Mouse (Mus musculus) lung, postnatal 0 days (tissue): ENCODE data around the gene Celsr1. TPM values are rescaled to one million over a fixed set of nuclear protein-coding genes. Genes with fewer than 3 reads are reported as not detected.

ENCODE experiments used
- ATAC-seq: fragments of 200-750 bp; cut with Nextera tagmentation; 2 replicates; pipeline ENCODE4 v1.8.0; 2017; ENCODE audit warnings: moderate library complexity
- DNase-seq: peaks from one replicate; pipeline ENCODE4 v3.0.0-alpha.2; 2016; ENCODE audit warnings: low spot score
- H3K27ac ChIP-seq: fragments of 300-500 bp; sonication (generic); 2 replicates; pipeline ENCODE4 v1.5.1; 2014; ENCODE audit warnings: antibody characterized with exemption, mild to moderate bottlenecking, low read length, mixed read lengths
- H3K27me3 ChIP-seq: fragments of 300-500 bp; sonication (generic); replicated peaks from 2 replicates; pipeline ENCODE4 v1.6.1; 2014; ENCODE audit warnings: low read length, mixed read lengths; ENCODE audit not compliant: insufficient read depth
- H3K36me3 ChIP-seq: fragments of 300-500 bp; sonication (generic); 2 replicates; pipeline ENCODE4 v1.6.1; 2014; ENCODE audit warnings: low read length, mixed read lengths; ENCODE audit not compliant: insufficient read depth
- H3K4me1 ChIP-seq: fragments of 300-500 bp; sonication (generic); 2 replicates; pipeline ENCODE4 v1.6.1; 2014; ENCODE audit warnings: antibody characterized with exemption, low read depth, low read length, mixed read lengths; ENCODE audit not compliant: insufficient read depth
- H3K4me2 ChIP-seq: fragments of 300-500 bp; sonication (generic); replicated peaks from 2 replicates; pipeline ENCODE4 v1.6.1; 2014; ENCODE audit warnings: low read depth, mild to moderate bottlenecking, low read length, moderate library complexity, mixed read lengths
- H3K4me3 ChIP-seq: fragments of 300-500 bp; sonication (generic); 2 replicates; pipeline ENCODE4 v1.5.1; 2014; ENCODE audit warnings: low read depth, low read length
- H3K9ac ChIP-seq: fragments of 300-500 bp; sonication (generic); replicated peaks from 2 replicates; pipeline ENCODE4 v1.6.1; 2014; ENCODE audit warnings: low read depth, mild to moderate bottlenecking
- H3K9me3 ChIP-seq: fragments of 300-500 bp; sonication (generic); 2 replicates; pipeline ENCODE4 v1.6.1; 2016; ENCODE audit warnings: low read length, mixed read lengths
- CTCF ChIP-seq: IDR thresholded peaks from 2 replicates; pipeline ENCODE4 v1.5.1; 2016; ENCODE audit warnings: antibody characterized with exemption, mild to moderate bottlenecking
- EP300 ChIP-seq: IDR thresholded peaks from 2 replicates; pipeline ENCODE4 v1.6.1; 2016; ENCODE audit warnings: antibody characterized with exemption, mild to moderate bottlenecking, control low read depth
- WGBS: fragments of 180-500 bp; shearing (Covaris S2); extraction: QIAGEN DNeasy Blood & Tissue Kit; methylation state at CpG from one replicate; pipeline ENCODE4 v1.1.7; 2014; 5-methylcytosine and 5-hydroxymethylcytosine counted together
- polyA plus RNA-seq: library from polyadenylated mRNA; unstranded; fragments of >200 nt; fragmentation: Nextera tagmentation; extraction: Ambion mirVana; gene quantifications from 2 replicates; pipeline ENCODE4 v1.2.1, GENCODE M21; 2015

The Celsr1 gene
- polyA plus RNA-seq, 1 experiment from 2014 or later = 2.1 TPM

GRCm38 (mm10) chr15:86020008-86020407, 13.6 kb downstream of the Celsr1 start:
- 68% methylated on average over 8 of the region's 8 CpGs for WGBS
- ATAC-seq = peak; percentile 37; the same call in 1 of the 2 replicates
- no peaks in the 10 kb centered on the region for H3K36me3 ChIP-seq
- DNase-seq = no peak
- H3K27ac ChIP-seq = no peak overlapping the region
- no peaks in the 10 kb centered on the region for H3K27me3 ChIP-seq
- no peak overlapping the region for H3K4me2 ChIP-seq
- no peak overlapping the region for H3K9ac ChIP-seq
- H3K4me1 ChIP-seq = peaks cover 2% of the 10 kb centered on the region; the same call in 1 of the 2 replicates
- H3K9me3 ChIP-seq = no peaks in the 10 kb centered on the region
- TF ChIP-seq EP300 (no peak), CTCF (no peak)
- H3K4me3 ChIP-seq = no peak overlapping the region

- no peaks in the 10 kb centered on the region for H3K27me3 ChIP-seq
- H3K36me3 ChIP-seq = no peaks in the 10 kb centered on the region
- no peaks in the 10 kb centered on the region for H3K4me1 ChIP-seq
- no peak overlapping the region for H3K9ac ChIP-seq
- H3K4me2 ChIP-seq = no peak overlapping the region
- no peak for DNase-seq
- no peak overlapping the region for H3K27ac ChIP-seq
- no peak for ATAC-seq
- 95% methylated on average over 5 of the region's 5 CpGs for WGBS
- no peak for TF ChIP-seq EP300
- peak; percentile 38; the same call in 1 of the 2 replicates for TF ChIP-seq CTCF
- no peak overlapping the region for H3K4me3 ChIP-seq
- H3K9me3 ChIP-seq = no peaks in the 10 kb centered on the region
These were observed 14.6 kb downstream of the Celsr1 start for GRCm38 (mm10) chr15:86018753-86019512.

- Histone ChIP-seq H3K4me2 (no peak overlapping the region), H3K27ac (no peak overlapping the region), H3K36me3 (no peaks in the 10 kb centered on the region), H3K4me3 (no peak overlapping the region), H3K27me3 (no peaks in the 10 kb centered on the region), H3K4me1 (no peaks in the 10 kb centered on the region), H3K9ac (no peak overlapping the region), H3K9me3 (no peaks in the 10 kb centered on the region)
- no peak for DNase-seq
- ATAC-seq = no peak
- 92% methylated on average over 6 of the region's 6 CpGs for WGBS
- TF ChIP-seq EP300 (no peak), CTCF (no peak)
These were observed 16.2 kb downstream of the Celsr1 start for GRCm38 (mm10) chr15:86017336-86017735.

GRCm38 (mm10) chr15:86015860-86016541, 17.6 kb downstream of the Celsr1 start:
- DNase-seq = no peak
- 48% methylated on average over 13 of the region's 13 CpGs for WGBS
- no peak overlapping the region for H3K9ac ChIP-seq
- H3K27ac ChIP-seq = no peak overlapping the region
- no peaks in the 10 kb centered on the region for H3K36me3 ChIP-seq
- H3K4me1 ChIP-seq = no peaks in the 10 kb centered on the region
- TF ChIP-seq EP300 (no peak), CTCF (no peak)
- no peaks in the 10 kb centered on the region for H3K9me3 ChIP-seq
- no peak overlapping the region for H3K4me3 ChIP-seq
- no peaks in the 10 kb centered on the region for H3K27me3 ChIP-seq
- ATAC-seq = peak; percentile 20; the same call in 1 of the 2 replicates
- H3K4me2 ChIP-seq = no peak overlapping the region

- ATAC-seq (no peak), DNase-seq (peak; percentile 44)
- Histone ChIP-seq H3K4me1 (no peaks in the 10 kb centered on the region), H3K36me3 (no peaks in the 10 kb centered on the region), H3K27me3 (no peaks in the 10 kb centered on the region), H3K27ac (no peak overlapping the region), H3K9me3 (no peaks in the 10 kb centered on the region), H3K4me2 (no peak overlapping the region), H3K4me3 (no peak overlapping the region), H3K9ac (no peak overlapping the region)
- WGBS = 50% methylated on average over 7 of the region's 7 CpGs
- TF ChIP-seq EP300 (no peak), CTCF (no peak)
These were observed 18.6 kb downstream of the Celsr1 start for GRCm38 (mm10) chr15:86015026-86015425.

GRCm38 (mm10) chr15:86013656-86014055, 19.9 kb downstream of the Celsr1 start:
- WGBS = 56% methylated on average over 10 of the region's 10 CpGs
- no peaks in the 10 kb centered on the region for H3K27me3 ChIP-seq

More at GRCm38 (mm10) chr15:86013656-86014055, 19.9 kb downstream of the Celsr1 start:
- H3K36me3 ChIP-seq = no peaks in the 10 kb centered on the region
- H3K27ac ChIP-seq = no peak overlapping the region
- no peak for ATAC-seq
- H3K4me2 ChIP-seq = no peak overlapping the region
- H3K4me3 ChIP-seq = no peak overlapping the region
- no peak for DNase-seq
- H3K4me1 ChIP-seq = no peaks in the 10 kb centered on the region
- H3K9ac ChIP-seq = no peak overlapping the region
- TF ChIP-seq EP300 = no peak
- TF ChIP-seq CTCF = no peak
- no peaks in the 10 kb centered on the region for H3K9me3 ChIP-seq
